Mouse (Mus musculus) small intestine, adult 2 months (tissue): ENCODE measurements at regions not wholly inside any gene's neighbourhood (a gene's known extent, or its start where the extent isn't known, plus 50 kb on each side); places are given as distances from the start of the nearest gene placed in this dataset.

Experiments used
- CTCF ChIP-seq: fragments of 200-500 bp; IDR thresholded peaks from 2 replicates; pipeline ENCODE4 v1.5.1; 2012; ENCODE audit warnings: low read depth, mild to moderate bottlenecking, control low read depth, inconsistent platforms, low read length, moderate library complexity, mixed read lengths; ENCODE audit not compliant: insufficient replicate concordance, insufficient read length; ENCODE audit errors: extremely low read depth
- POLR2A ChIP-seq: fragments of 200-500 bp; IDR thresholded peaks from 2 replicates; pipeline ENCODE4 v1.6.1; 2012; ENCODE audit warnings: low read depth, mild to moderate bottlenecking, control low read depth, inconsistent platforms, low read length, moderate library complexity

DNA sequence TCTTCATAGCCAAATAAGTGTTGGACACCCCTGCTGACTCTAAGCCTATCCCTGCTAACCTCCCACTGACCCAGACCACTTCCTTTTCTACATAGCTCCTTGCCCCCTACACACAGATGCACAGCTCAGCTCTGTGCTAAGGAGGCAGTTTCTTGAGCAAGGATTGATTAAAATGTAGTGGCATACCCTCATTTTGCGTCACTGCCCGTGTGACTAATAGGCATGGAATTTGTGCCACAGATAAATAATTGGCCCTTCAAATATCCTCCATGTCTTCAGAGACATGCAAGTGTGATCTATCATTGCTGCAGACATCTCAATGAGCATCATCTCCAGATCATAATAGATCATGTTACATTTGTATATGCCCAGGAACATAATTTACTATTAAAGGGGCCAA lies 901.9 kb downstream of the Kcnma1 start:
- TF ChIP-seq CTCF (no peak), POLR2A (no peak)
